Mouse (Mus musculus): ENCODE measurements around the gene Mrps6.

Mrps6 gene

DNA sequence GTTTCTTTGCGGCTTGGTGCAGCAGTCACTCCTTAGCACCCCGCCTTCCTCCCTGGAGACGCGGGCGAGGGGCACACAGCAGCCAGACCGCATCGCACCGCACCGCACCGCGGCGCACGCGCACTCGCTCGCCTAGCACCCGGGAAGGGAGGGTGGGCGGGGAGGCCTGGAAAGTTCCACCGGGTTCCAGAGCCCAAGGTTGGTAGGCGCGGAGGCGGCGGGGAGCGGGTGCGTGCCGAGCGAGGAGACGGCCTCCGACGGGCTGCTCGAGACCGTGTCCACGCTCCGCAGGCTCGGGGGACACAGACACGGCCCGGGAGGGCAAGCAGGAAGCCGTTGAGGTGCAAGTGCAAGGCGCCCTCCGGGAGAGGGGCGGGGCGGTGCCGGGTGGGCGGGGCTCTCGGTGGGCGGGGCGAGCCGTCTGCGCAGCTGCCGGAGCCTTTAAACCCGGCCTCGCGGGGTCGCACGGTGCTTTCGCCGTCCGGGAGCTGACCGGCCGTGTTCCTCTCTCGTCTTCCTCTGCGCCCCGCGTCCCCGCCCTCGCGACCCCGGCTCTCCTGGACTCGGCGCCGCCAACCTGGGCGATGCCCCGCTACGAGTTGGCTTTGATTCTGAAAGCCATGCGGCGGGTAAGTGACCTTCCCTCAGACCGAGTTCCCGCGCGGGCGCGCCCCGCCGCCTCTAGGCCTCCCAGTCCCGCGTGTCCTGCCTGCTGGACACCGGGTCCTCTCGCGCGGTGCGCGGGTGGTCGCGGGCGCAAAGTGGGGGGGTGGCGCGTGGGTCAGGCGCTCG, at the start of gene Mrps6, which contains the start of the genes Gm49711 and Slc5a3:
Mrps6 (plus strand) TSS at position 419 of the 792 bp plus-strand sequence.
Gm49711 (plus strand) TSS at position 465 of the 792 bp plus-strand sequence.
Slc5a3 (plus strand) TSS at position 471 of the 792 bp plus-strand sequence.
- DNase-seq = peak; percentile 93

DNA sequence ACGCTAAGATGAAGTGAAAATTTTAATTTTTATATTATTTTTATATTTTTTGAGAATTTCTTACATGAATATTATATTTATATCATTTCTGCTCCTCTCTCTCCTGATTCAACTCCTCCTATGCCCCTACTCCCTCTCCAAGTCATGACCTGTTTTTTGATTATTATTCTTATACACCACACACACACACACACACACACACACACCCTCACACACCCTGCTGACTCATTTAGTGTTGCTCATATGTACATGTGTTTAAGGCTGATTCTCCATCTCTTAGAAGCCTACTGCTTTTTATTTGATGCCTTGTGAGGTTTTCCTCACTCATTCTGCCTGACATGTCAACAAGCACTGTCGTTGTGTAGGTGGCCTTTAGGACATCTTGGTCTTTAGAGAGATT, 48.5 kb upstream of the Mrps6 start:
- no peak for DNase-seq

DNA sequence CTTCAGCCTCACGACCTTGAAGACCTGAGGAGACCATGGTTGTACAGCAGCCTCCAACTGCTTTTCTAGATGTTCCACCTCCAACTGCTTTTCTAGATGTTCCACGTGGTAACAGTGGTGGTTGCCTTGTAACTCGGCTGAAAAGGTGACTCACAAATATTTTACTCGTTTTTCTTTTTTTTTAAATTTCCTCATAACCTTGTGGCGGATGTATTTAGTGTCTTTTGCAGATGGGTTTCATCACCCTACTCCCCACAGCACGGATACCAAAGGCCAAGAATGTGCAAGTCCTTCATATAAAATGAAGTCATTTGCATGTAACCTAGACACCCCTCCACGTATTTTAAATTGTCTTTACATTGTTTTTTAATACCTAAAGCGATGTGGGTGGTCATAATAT, 41.3 kb upstream of the Mrps6 start:
- no peak for DNase-seq

DNA sequence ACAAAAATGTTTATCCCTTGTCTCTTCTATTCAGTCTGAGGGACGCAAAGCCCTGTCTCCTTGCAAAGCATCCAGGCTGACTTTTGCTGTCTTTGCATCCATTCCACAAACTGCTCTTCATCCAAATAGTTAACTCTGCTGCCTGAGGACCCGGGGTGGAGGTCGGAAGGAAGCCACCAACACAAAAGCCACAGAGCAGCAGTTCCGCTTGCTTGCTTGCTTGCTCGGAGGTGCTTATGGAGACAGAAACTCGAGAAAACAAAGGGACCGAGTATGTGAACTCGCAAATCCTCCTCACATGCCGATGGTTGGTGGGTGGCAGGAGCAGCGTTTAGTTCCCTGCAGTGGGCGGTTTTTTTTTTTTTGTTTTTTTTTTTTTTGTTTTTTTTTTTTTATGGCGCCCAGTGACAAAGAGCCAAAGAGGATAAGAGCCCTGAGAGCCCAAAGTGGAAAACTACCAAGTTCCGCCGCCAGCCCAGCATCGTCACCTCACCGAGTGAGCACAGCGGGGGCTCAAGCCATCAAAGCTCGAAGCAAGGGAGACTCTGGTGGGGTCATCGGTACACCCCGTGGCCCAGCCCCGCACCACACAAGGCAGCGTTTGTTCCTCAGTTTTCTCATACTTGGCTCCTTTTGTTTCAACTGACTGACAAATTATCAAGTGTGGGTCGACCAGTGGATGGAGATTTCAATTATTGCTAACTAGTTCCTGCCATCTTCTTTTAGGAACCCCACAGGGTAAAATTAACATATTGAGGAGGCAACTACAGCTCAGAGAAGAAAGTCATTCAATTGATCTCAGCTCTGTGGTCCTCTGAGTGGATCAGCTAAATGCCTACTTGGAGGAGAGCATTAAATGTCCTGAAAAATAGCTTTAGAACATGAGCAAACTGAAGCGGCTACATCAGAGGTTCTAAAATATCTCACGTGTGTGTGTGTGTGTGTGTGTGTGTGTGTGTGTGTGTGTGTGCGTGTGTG, 38.6 kb upstream of the Mrps6 start:
- DNase-seq = peak; percentile 32 to 51

DNA sequence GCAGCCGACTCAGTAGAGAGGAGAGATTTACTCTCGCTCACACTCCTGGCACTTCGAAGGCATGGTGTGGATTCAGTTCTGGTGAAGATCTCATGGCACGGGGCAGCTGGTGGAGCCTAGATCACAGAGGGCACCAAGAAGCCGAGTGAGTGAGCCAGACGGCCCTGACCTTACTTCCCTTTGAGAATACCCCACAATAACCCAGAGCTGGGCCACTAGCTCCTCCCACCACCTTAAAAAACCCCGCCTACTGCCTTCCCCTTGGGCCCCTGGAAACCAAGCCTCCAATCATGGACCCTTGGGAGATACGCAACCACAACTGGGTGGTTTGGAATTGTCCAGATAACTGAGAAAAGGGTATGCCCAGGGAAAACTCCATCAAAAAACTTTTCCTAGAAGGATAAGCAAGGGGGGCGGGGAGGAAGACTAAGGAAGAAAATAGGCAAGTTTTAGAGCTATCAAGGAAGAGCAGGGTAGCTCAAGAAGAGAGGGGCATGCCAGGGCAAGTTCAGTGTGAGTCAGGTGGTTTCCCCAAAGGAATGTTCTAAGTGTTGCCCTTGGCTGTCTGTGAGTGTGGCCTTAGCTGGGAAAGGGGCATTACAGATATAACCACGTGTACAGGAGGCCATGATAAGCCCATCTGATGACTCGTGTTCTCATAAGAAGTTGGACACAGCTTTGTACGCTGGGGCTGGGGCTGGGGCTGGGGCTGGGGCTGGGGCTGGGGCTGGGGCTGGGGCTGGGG, 36.2 kb upstream of the Mrps6 start:
- no peak for DNase-seq

DNA sequence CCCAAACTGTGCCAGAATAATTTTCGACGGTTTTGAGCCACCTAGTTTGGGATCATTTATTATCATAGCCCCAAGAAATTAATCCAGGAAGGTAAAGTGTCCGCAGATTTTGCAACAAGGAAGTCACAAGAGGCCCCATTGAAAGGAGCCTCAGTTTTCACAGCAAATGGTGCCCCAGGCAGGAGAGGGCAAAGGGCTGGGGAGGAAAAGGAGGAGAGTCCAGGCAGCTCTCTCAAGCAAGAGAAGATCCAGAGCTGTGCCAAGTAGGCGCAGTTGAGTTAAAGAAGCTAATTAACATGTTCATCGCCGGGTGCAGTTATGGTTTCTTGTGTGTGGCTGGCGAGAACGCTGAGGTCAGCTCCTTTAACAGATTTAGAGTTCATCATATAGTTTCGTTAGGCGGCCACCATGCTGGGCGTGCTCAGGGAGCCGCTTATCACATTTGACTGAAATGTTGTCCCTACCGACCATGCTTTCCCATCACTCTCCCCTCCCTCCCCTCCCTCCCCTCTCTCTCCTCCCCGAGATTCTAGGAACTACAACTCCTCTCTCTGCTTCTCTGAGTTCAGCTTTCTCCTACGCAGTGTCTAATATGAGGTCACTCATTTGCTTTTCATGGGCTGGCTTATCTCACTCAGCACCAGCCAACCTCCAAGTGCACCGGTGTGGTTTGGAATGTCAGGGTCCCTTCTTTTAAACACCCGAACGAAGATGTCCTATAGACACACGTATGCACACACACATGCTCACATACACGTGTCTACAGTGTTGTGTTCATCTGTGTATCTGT, 35.4 kb upstream of the Mrps6 start:
- no peak for DNase-seq

DNA sequence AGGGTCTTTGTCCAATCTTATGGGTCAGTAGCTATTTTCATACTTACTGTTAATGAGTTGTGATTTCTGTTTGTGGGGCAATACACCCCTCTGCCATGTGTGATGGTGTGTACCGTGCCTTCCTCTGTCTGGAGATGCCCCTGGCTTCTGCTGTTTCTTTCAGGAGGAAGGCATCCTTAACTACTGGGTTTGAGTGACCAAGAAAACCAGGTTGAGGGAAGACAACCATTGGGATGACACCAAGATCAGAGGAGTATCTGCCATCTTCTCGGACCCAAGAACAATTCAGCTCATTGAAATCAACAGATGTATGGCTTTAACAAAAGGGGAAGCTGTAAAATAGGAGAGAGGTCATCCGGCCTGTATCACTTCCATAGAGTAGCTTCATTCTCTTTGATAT, 24.8 kb upstream of the Mrps6 start:
- DNase-seq = no peak

DNA sequence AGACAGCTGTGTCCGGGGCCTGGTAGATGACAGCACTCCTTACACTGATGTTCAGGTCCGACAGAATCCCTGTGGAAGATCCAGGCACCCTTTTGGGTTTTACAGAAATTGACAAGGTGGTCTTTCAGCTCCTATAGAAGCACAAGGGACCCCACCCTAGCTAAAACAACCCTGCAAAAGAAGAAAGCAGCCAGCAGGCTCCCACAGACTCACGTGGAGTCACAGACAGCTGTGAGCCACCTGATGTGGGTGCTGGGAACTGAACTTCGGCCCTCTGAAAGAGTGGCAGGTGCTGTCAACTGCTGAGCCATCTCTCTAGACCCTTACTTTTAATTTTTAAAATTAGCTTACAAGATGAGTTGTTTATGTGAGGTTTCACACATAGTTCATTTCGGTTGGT, 23.4 kb upstream of the Mrps6 start:
- DNase-seq = no peak

DNA sequence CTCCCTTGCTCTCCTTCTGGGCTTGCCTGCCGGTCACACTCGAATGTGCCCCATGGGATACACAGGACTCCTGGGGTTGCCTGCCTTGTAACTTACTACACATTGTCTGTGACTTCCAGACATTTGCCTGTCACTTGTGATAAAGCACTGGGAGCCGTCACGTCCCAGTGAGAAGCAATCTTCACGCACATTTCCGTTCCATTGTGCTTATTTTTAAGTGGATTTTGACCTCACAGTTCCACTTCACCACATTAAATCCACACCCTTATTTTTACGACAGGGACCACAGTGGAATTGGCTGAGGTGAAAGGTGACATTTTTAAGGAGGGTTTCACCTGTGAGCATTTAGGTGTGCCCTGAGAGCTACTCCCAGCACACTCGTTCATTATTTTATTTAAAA, 21.4 kb upstream of the Mrps6 start:
- no peak for DNase-seq

DNA sequence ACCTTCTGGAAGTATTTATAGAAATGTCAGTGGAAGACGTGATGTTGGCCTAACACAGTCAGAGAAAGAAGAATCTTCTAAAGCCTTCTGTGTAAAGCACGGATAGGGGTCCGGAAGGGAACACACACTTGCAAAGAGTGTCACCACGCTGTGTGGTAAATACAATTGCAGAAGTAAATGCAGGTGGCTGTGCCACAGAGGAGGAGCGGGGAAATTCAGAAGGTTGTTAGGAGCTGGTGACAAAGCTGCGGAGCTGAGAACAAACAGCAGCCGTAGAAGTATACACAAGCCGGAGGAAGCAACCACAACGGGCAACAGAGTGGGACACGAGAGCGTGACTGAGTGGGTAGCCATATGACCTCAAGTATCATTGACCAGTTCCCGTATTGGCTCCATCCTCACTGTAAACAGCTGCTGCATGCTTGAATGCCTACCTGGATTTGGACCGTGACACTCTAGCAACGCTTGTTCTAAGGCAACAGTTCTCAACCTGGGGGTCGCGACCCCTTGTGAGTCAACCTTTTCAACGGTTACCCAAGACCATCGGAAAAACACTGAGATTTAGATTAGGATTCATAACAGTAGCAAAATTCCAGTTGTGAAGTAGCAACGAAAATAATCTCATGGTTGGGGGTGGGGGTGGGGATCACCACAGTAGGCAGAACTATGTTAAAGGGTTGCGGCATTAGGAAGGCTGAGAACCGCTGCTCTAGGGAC, 20.0 kb upstream of the Mrps6 start:
- no peak for DNase-seq

DNA sequence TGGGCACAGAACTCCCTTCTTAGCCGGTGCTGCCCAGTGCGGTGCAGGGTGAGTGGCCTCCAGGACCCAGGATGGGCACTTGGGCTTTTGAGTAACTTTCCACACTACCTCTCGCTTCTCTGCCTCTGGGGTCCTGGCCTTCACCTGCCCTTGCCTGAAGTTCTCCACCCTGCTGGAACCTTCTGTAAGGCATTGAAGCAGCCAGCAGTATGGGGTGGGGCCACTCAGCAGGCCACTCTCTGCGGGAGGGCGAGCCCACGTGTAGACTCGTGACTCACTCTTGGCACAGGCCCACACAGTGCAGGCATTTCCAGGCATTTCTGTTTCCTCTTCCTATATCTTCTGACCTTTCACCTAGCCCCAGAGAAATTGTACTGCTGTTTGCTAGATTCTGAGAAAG, 18.6 kb upstream of the Mrps6 start:
- DNase-seq = no peak

DNA sequence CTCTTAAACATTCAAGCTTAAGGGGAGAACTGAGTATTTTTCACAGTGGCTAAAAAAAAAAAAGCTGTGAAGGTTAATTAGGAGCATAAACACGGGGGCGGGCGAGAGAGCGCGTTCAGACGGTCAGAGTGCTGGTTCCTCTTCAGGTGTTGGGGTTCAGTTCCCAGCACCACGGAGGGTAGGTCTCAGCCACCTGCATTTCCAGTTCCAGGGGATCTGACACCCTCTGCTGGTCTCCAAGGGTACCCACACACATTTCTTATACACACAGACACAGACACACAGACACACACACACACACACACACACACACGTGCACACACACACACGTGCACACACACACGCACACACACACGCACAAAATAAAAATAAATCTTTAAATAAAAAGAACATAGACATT, 18.1 kb upstream of the Mrps6 start:
- DNase-seq = no peak

DNA sequence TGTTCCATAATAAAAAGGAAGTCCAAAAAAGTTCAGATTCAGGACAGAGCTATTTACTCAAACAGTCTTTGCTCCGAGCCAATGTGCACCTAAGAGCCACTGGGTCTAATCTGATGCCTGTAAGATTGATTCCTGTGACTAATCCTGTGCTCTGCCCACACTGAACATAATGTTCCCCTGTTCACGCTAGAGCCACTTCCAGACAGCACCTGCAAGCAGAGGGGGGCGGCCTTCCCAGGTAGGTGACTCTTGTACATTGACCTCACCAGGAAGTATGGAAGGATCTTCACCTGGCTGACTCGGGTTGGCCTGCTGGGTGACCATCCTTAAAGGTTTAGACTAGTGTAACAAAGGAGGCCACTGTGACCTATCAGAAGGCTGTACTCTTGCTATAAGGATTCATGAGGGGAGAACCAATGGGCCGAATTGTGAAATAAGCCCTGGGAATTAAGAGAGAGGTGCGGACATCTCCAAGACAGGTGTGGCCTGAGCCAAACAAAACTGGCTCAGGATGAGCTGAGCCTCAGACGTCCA, 6.2 kb upstream of the Mrps6 start:
- no peak for DNase-seq

DNA sequence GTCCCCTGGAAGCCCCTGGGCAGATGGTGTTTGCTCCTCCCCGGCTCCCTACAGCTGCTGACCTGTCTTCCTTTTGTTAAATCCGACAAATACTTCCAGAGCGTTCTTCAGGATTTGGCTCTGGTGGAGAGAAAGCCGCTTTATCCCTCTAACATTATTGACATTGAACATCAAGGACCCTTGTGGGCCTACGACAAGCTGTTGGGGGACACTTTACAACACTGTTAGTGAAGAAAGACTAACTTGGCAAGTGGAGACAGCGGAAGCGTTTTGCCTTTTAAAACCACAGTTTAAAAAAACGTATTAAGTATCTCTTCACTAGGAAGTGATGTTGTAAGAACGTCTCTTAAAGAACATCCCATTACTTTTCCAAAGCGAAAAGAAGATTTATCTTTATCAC, 5.5 kb upstream of the Mrps6 start:
- no peak for DNase-seq

DNA sequence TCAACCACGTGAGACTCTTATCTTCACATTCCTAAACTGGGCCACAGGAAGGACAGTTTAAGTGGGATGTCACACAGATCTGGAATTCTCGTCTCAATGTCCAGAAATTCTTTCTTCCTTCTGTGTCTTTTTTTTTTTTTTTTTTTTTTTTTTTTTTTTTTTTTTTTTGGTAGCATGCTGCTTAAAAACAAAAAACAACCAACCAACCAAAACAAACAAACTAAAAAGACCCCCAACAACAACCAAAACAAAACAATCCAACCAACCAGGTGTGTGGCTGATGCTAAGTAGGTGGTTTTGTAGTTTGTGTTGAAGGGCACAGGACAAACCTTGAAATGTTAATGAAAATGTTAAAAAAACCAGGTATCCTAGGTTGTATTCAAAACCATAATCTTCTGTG, 1.4 kb upstream of the Mrps6 start:
- DNase-seq = no peak

DNA sequence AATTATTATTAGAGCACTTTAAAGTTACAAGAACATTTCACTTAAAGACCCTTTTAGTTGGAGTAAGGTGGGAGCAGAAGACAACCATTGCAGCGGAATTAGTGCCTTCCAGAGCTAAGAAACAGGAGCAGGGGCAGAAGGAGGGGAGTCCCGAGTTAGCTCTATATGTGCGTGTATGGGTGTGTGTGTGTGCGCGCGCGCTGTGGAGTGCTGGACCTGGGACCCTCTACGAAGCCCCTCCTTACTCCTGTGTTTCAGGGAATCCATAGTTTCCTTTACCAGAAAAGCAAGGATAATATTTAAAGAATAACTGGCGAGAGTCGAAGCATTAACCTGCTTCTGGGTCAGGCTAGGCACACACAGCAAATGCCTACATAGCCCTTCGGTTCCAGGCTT, 616 bp upstream of the Mrps6 start:
- no peak for DNase-seq

DNA sequence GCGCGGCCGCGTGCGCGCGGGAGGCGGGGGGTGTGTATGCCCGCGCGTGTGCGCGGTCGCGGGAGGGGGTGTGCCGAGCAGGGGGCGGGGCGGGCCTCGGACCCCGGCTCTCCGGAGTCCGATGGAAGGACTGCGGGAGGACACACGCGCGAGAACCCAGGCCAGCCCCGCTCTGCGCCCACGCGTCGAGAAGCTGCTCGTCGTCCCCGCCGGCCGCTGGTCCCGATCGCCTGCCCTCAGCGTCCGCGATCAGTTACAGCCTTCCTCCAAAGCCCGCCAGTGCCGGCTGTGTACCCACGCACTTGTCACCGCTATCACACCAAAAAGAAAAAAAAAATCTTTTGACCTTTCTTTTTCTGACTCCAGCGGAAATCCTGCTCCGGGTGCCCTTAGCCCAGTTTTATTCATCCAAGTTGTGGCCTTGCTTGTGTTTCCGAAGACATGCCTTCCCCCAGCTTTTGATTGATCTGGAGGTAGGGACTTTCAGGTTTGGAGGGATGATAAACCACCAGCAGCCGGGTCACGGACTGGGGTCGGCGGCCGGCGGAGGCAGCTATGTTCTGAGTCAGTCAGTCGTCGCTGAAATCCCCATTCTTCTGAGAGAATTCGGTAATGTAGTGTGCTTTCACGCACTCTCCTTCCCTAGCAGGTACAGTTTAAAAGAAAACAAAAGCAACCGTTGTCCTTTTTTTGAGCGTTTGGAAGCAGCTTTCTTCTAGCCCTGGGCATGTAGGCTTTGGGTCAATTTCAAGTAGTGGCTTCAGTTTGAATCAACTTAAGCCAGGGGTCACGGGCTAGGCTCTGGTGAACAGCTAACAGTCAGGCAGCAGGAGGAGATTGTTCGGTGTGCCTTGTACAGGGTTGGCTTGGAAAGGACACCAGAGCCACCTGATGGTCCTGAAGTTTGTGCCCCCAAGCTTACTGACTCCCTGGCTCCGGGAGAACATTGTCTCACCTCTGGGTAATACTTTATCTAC, 862 bp downstream of the Mrps6 start:
- DNase-seq = no peak

DNA sequence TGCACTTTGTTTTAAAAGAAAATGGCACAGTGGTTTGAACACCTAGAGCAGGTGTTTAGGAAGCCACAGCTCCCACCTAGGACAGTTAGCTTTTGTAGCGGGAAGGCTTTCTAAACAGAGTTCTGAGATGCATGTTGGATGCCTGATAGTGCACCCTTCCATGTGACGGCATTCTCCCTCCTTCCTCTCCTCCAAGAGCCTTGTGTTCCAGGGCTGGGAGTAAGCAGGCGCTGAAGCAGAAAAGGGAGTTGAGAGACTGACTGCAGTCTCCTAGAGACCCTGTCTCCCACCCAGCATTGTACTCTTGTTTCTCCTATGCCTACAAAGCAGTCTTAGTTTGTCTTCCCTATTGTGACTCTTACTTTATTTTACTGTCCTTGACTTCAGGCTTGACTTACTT, 2.1 kb downstream of the Mrps6 start:
- no peak for DNase-seq

DNA sequence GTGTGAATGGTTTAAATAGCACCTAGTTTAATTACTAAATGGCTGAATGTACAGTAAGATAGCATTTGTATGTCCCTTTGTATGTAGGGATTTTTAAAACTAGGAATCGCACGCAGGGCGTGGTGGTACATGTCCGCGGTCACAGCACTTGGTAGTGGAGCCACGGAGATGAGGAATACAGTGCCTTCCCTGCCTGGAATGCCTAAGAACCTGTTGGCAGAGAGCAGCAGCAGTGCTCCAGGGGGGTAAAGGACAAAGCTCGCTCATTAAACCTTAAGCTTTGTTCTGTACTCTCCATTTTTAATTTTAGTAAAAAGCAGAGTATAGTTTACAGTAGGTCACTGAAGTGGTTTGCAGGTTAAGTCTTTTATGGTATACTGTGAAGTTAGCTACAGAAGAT, 3.5 kb downstream of the Mrps6 start:
- DNase-seq = no peak

DNA sequence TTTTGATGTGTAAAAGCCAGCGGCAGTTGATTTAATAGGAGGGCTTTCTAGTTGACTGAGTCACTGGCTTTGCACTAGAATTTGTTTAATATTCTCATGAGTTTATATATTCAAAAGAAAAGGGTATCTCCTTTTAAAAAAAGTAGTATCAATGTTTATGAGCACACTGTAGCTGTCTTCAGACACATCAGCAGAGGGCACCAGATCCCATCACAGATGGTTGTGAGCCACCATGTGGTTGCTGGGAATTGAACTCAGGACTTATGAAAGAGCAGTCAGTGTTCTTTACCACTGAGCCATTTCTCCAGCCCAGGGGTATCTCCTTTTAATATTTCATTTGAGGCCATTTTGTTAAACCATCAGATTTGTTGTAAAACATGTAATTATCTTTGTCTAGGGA, 4.8 kb downstream of the Mrps6 start:
- no peak for DNase-seq

All from cerebellum, postnatal 25 days (tissue).